Mouse (Mus musculus) gastrocnemius, adult 8-10 months (tissue): ENCODE results near the gene D430042O09Rik. TPM values are rescaled to one million over a fixed set of nuclear protein-coding genes. Genes with fewer than 3 reads are reported as not detected.
A peak's percentile ranks its signal among the peaks of the same experiment; 100 is the strongest.
"Not testable (repeated sequence)": the region's sequence is repeated elsewhere in the genome, so short reads cannot be mapped to it uniquely, and the experiment has no call there.

Source experiments
- DNase-seq, 2 experiments: peaks; one replicate each; pipeline ENCODE4 v3.0.0; 2022; ENCODE audit warnings: low spot score in 2 of 2
- total RNA-seq, 4 experiments: library from RNA; stranded (reverse); gene quantifications; 2 replicates each; pipeline ENCODE4 v1.2.4; 2022

Gene D430042O09Rik
- 1 to 10 TPM; 6.0 to 8.7 (median 7.7) TPM for total RNA-seq

- DNase-seq = peak; percentile 99
Measured at GRCm38 (mm10) chr7:125707593-125708022, at the start of gene D430042O09Rik, which contains the start of gene Gtf3c1. D430042O09Rik (plus strand) TSS chr7:125707888. Gtf3c1 (minus strand) TSS chr7:125707780.

GRCm38 (mm10) chr7:125663654-125664053 is 44.0 kb upstream of the D430042O09Rik start:
- DNase-seq = no peak

GRCm38 (mm10) chr7:125670865-125671264 is 36.8 kb upstream of the D430042O09Rik start:
- DNase-seq = no peak

GRCm38 (mm10) chr7:125671396-125671795 is 36.3 kb upstream of the D430042O09Rik start:
- no peak for DNase-seq

- DNase-seq = no peak
Measured at GRCm38 (mm10) chr7:125674916-125675315, 32.8 kb upstream of the D430042O09Rik start.

GRCm38 (mm10) chr7:125678756-125679155 is 28.9 kb upstream of the D430042O09Rik start:
- DNase-seq = no peak

GRCm38 (mm10) chr7:125679936-125680335 is 27.8 kb upstream of the D430042O09Rik start:
- DNase-seq = no peak

GRCm38 (mm10) chr7:125690516-125690915 is 17.2 kb upstream of the D430042O09Rik start:
- DNase-seq = no peak

GRCm38 (mm10) chr7:125694056-125694455 is 13.6 kb upstream of the D430042O09Rik start:
- no peak for DNase-seq

- no peak for DNase-seq
Measured at GRCm38 (mm10) chr7:125702791-125703190, 4.9 kb upstream of the D430042O09Rik start.

- no peak for DNase-seq
Measured at GRCm38 (mm10) chr7:125707186-125707585, 502 bp upstream of the D430042O09Rik start.

- no peak for DNase-seq
Measured at GRCm38 (mm10) chr7:125708100-125708499, 412 bp downstream of the D430042O09Rik start.

GRCm38 (mm10) chr7:125713542-125714055 is 5.9 kb downstream of the D430042O09Rik start:
- not testable (repeated sequence) for DNase-seq

- DNase-seq = no peak
Measured at GRCm38 (mm10) chr7:125714803-125715202, 7.1 kb downstream of the D430042O09Rik start.

- no peak for DNase-seq
Measured at GRCm38 (mm10) chr7:125716724-125717123, 9.0 kb downstream of the D430042O09Rik start.

- no peak for DNase-seq
Measured at GRCm38 (mm10) chr7:125717612-125718011, 9.9 kb downstream of the D430042O09Rik start.

- DNase-seq = no peak
Measured at GRCm38 (mm10) chr7:125720370-125720769, 12.7 kb downstream of the D430042O09Rik start.

GRCm38 (mm10) chr7:125721033-125721432 is 13.3 kb downstream of the D430042O09Rik start:
- DNase-seq = no peak

- no peak for DNase-seq
Measured at GRCm38 (mm10) chr7:125722127-125722526, 14.4 kb downstream of the D430042O09Rik start.

GRCm38 (mm10) chr7:125723189-125723972 is 15.7 kb downstream of the D430042O09Rik start:
- DNase-seq = no peak

GRCm38 (mm10) chr7:125731679-125732078 is 24.0 kb downstream of the D430042O09Rik start:
- DNase-seq = no peak

- no peak for DNase-seq
Measured at GRCm38 (mm10) chr7:125733791-125734190, 26.1 kb downstream of the D430042O09Rik start.
